Mouse (Mus musculus) liver, embryonic 11.5 days (tissue): Measurements from ENCODE around the gene Oasl1. TPM values are rescaled to one million over a fixed set of nuclear protein-coding genes. Genes with fewer than 3 reads are reported as not detected.

ENCODE experiments used
- ATAC-seq: fragments of 200-750 bp; cut with Nextera tagmentation; replicated peaks from 2 replicates; pipeline ENCODE4 v1.8.0; 2017; ENCODE audit warnings: moderate number of reproducible peaks, mild to moderate bottlenecking, moderate TSS enrichment, moderate library complexity; ENCODE audit not compliant: low FRiP score
- DNase-seq: peaks from one replicate; pipeline ENCODE4 v3.0.0-alpha.2; 2017; ENCODE audit warnings: low spot score
- H3K27ac ChIP-seq: fragments of 300-500 bp; sonication (generic); 2 replicates; pipeline ENCODE4 v1.5.1; 2014; ENCODE audit warnings: mild to moderate bottlenecking, low read depth, low read length, control low read depth
- H3K27me3 ChIP-seq: fragments of 300-500 bp; sonication (generic); replicated peaks from 2 replicates; pipeline ENCODE4 v1.6.1; 2014; ENCODE audit warnings: low read length, mixed read lengths; ENCODE audit not compliant: control insufficient read depth, insufficient read depth
- H3K36me3 ChIP-seq: fragments of 300-500 bp; sonication (generic); 2 replicates; pipeline ENCODE4 v1.6.1; 2014; ENCODE audit warnings: mild to moderate bottlenecking, low read length, moderate library complexity, mixed read lengths; ENCODE audit not compliant: control insufficient read depth, insufficient read depth
- H3K4me1 ChIP-seq: fragments of 300-500 bp; sonication (generic); replicated peaks from 2 replicates; pipeline ENCODE4 v1.6.1; 2014; ENCODE audit warnings: low read length, mixed read lengths; ENCODE audit not compliant: control insufficient read depth, insufficient read depth
- H3K4me2 ChIP-seq: fragments of 300-500 bp; sonication (generic); 2 replicates; pipeline ENCODE4 v1.6.1; 2014; ENCODE audit warnings: mild to moderate bottlenecking, control low read depth, moderate library complexity
- H3K4me3 ChIP-seq: fragments of 300-500 bp; sonication (generic); 2 replicates; pipeline ENCODE4 v1.5.1; 2014; ENCODE audit warnings: low read depth, low read length, control low read depth
- H3K9ac ChIP-seq: fragments of 300-500 bp; sonication (generic); 2 replicates; pipeline ENCODE4 v1.6.1; 2014; ENCODE audit warnings: low read depth, low read length, control low read depth
- H3K9me3 ChIP-seq: fragments of 300-500 bp; sonication (generic); 2 replicates; pipeline ENCODE4 v1.6.1; 2016; ENCODE audit warnings: low read length, inconsistent platforms, mixed read lengths; ENCODE audit not compliant: control insufficient read depth
- WGBS: fragments of 180-500 bp; shearing (Covaris S2); extraction: QIAGEN DNeasy Blood & Tissue Kit; methylation state at CpG from one replicate; pipeline ENCODE4 v1.1.7; 2014; 5-methylcytosine and 5-hydroxymethylcytosine counted together
- polyA plus RNA-seq: library from polyadenylated mRNA; unstranded; fragments of >200 nt; fragmentation: Nextera tagmentation; extraction: Ambion mirVana; gene quantifications from 2 replicates; pipeline ENCODE4 v1.2.1, GENCODE M21; 2014

Gene Oasl1
- polyA plus RNA-seq, 1 experiment from 2014 or later: 0.36 TPM

- no peak for DNase-seq
- Histone ChIP-seq H3K4me3 (peak overlapping the region; percentile 30), H3K36me3 (no peaks in the 10 kb centered on the region), H3K9ac (no peak overlapping the region), H3K27me3 (peaks cover 2% of the 10 kb centered on the region; the same call in 1 of the 2 replicates), H3K4me1 (peaks cover 15% of the 10 kb centered on the region), H3K27ac (no peak overlapping the region; the same call in 1 of the 2 replicates), H3K4me2 (peak overlapping the region; percentile 45), H3K9me3 (no peaks in the 10 kb centered on the region)
- ATAC-seq: no peak
- WGBS: 31% methylated on average over 7 of the region's 7 CpGs
Measured at GRCm38 (mm10) chr5:114968651-114969050, 45.6 kb downstream of the Oasl1 start.

DNA sequence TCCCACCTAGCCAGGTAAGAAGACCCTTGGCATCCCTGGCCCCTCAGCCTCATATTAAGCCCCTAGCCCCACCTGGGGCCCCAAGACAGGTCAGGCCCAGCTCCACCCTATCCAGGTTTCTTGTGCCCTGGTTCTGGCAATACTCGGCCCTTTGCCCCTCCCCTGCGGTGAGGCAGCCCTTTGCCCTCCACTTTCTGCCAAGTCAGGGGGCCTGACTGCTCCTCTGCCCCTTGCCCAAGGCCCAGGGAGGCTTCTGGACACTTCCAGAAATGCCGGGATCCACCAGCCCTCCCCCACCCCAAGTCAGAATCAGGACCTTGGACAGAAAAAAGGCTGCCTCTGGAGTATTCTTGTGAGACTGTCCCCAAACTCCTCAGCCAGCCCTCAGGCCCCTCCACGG, 46.0 kb downstream of the Oasl1 start:
- H3K27me3 ChIP-seq: peaks cover 2% of the 10 kb centered on the region; the same call in 1 of the 2 replicates
- peak overlapping the region; percentile 30 for H3K4me3 ChIP-seq
- H3K27ac ChIP-seq: no peak overlapping the region; the same call in 1 of the 2 replicates
- no peaks in the 10 kb centered on the region for H3K9me3 ChIP-seq
- ATAC-seq: no peak
- DNase-seq: no peak
- no peaks in the 10 kb centered on the region for H3K36me3 ChIP-seq
- H3K4me1 ChIP-seq: peaks cover 14% of the 10 kb centered on the region
- H3K9ac ChIP-seq: no peak overlapping the region
- H3K4me2 ChIP-seq: peak overlapping the region; percentile 45
- 18% methylated on average over 4 of the region's 4 CpGs for WGBS

- Histone ChIP-seq H3K4me1 (peaks cover 8% of the 10 kb centered on the region), H3K36me3 (no peaks in the 10 kb centered on the region), H3K9me3 (no peaks in the 10 kb centered on the region), H3K27me3 (peaks cover 2% of the 10 kb centered on the region; the same call in 1 of the 2 replicates), H3K4me3 (peak overlapping the region; percentile 30), H3K9ac (0 out of 2 replicates have a peak overlapping the region, but pooled peaks have one; percentile 39), H3K27ac (peak overlapping the region; percentile 8; the same call in 1 of the 2 replicates), H3K4me2 (peak overlapping the region; percentile 45)
- ATAC-seq: no peak
- WGBS: 59% methylated on average over 13 of the region's 13 CpGs
- no peak for DNase-seq
Measured at GRCm38 (mm10) chr5:114969609-114970215, 46.7 kb downstream of the Oasl1 start.

- Histone ChIP-seq H3K9me3 (no peaks in the 10 kb centered on the region), H3K4me2 (peak within 1 kb of the TSS; percentile 45), H3K27me3 (peaks cover 2% of the 10 kb centered on the region; the same call in 1 of the 2 replicates), H3K27ac (peak within 1 kb of the TSS; percentile 8), H3K36me3 (no peaks in the 10 kb centered on the region), H3K4me3 (peak within 1 kb of the TSS; percentile 30), H3K9ac (peak within 1 kb of the TSS; percentile 39), H3K4me1 (no peaks in the 10 kb centered on the region; the same call in 1 of the 2 replicates)
- 71% methylated on average over 17 of the region's 17 CpGs for WGBS
- DNase-seq: no peak
- peak; percentile 41; the same call in 1 of the 2 replicates for ATAC-seq
Measured at GRCm38 (mm10) chr5:114970824-114971227, 47.8 kb downstream of the Oasl1 start, which contains the start of gene Hnf1a. TSS of gene Hnf1a (minus strand) at chr5:114971094.

DNA sequence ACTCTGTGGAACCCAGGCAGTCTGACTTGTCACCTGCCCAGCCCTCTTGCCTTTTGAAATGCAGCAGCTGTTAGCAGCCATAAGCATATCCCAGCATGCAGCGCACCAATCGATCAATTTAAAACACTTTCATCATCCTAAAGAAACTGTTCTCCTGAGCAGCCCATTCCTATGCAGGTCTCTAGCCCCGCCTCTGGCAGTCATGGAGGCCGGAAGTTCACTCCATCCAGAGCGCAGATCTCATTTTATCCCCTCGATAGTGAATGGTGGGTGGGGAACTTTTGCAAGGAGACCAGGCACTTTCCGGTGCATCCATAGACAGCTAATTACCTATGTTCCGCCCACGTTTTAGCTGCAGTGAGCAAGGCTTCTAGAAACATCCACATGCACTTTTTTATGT, 49.2 kb downstream of the Oasl1 start:
- Histone ChIP-seq H3K9ac (no peak overlapping the region), H3K4me2 (no peak overlapping the region), H3K4me1 (no peaks in the 10 kb centered on the region; the same call in 1 of the 2 replicates), H3K4me3 (no peak overlapping the region), H3K9me3 (no peaks in the 10 kb centered on the region), H3K27ac (no peak overlapping the region), H3K36me3 (no peaks in the 10 kb centered on the region), H3K27me3 (peaks cover 2% of the 10 kb centered on the region; the same call in 1 of the 2 replicates)
- ATAC-seq (no peak), DNase-seq (no peak)
- 80% methylated on average over 9 of the region's 9 CpGs for WGBS

- H3K4me1 ChIP-seq: no peaks in the 10 kb centered on the region; the same call in 1 of the 2 replicates
- H3K36me3 ChIP-seq: no peaks in the 10 kb centered on the region
- no peaks in the 10 kb centered on the region for H3K9me3 ChIP-seq
- H3K4me3 ChIP-seq: no peak overlapping the region
- H3K9ac ChIP-seq: no peak overlapping the region
- no peak overlapping the region for H3K4me2 ChIP-seq
- no peak overlapping the region for H3K27ac ChIP-seq
- no peak for ATAC-seq
- H3K27me3 ChIP-seq: no peaks in the 10 kb centered on the region; the same call in 1 of the 2 replicates
- no peak for DNase-seq
- WGBS: 64% methylated on average over 8 of the region's 8 CpGs
Measured at GRCm38 (mm10) chr5:114973131-114973530, 50.1 kb downstream of the Oasl1 start.

DNA sequence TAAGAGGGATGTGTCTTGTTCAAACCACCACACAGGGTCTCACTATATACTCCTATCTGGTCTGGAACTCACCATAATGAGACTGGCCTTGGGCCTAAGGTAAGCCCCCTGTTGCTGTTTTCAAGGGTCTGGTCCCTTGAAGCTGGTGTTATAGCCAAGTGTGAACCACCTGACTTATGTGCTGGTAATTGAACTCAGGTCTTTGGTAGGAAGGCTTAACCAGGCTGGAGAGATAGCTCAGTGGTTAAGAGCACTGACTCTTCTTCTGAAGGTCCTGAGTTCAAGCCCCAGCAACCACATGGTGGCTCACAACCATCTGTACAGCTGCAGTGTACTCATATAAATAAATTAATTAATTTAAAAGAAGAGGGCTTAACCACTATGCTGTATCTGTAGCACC, 53.9 kb downstream of the Oasl1 start:
- DNase-seq (no peak), ATAC-seq (no peak)
- Histone ChIP-seq H3K9me3 (no peaks in the 10 kb centered on the region), H3K9ac (no peak overlapping the region), H3K27ac (no peak overlapping the region), H3K4me2 (no peak overlapping the region), H3K4me3 (no peak overlapping the region), H3K4me1 (peaks cover 16% of the 10 kb centered on the region), H3K27me3 (no peaks in the 10 kb centered on the region), H3K36me3 (no peaks in the 10 kb centered on the region)

DNA sequence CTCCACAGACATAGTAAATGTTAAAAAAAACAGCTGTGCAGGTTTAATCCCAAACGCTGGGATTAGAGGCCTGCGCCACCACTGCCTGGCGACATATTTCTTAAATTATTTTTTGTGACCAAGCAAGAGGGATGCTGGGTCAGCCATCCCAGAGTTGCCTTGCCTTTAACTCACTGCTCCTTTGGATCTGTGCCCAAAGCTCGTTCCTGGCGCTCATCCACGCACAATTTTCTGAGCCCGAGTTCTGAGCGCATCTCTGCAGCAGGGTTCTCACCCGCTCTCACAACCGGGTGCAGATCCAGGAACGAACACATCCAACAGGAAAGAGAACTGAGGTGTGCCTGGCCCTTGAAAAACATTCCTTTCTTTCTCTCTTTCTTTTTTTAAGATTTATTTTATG, 55.4 kb downstream of the Oasl1 start:
- no peaks in the 10 kb centered on the region for H3K9me3 ChIP-seq
- peaks cover 16% of the 10 kb centered on the region for H3K4me1 ChIP-seq
- DNase-seq (no peak), ATAC-seq (no peak)
- no peaks in the 10 kb centered on the region for H3K36me3 ChIP-seq
- no peak overlapping the region for H3K9ac ChIP-seq
- H3K4me2 ChIP-seq: no peak overlapping the region
- no peaks in the 10 kb centered on the region for H3K27me3 ChIP-seq
- H3K27ac ChIP-seq: no peak overlapping the region
- WGBS: 72% methylated on average over 11 of the region's 11 CpGs
- no peak overlapping the region for H3K4me3 ChIP-seq

- Histone ChIP-seq H3K4me3 (peak overlapping the region; percentile 51), H3K4me2 (peak overlapping the region; percentile 99), H3K9ac (peak overlapping the region; percentile 66), H3K27ac (peak overlapping the region; percentile 86), H3K27me3 (no peaks in the 10 kb centered on the region), H3K9me3 (no peaks in the 10 kb centered on the region), H3K4me1 (peaks cover 16% of the 10 kb centered on the region), H3K36me3 (no peaks in the 10 kb centered on the region)
- ATAC-seq (no peak), DNase-seq (no peak)
- WGBS: 7% methylated on average over 6 of the region's 6 CpGs
Measured at GRCm38 (mm10) chr5:114978888-114979249, 55.8 kb downstream of the Oasl1 start.
